ENCODE assay signal across 9 mouse cellular contexts in genomic region chr11:99307579-99307978, GRCm38 (mm10). TPM values are rescaled to one million over a fixed set of nuclear protein-coding genes. Genes with fewer than 3 reads are reported as not detected.
A peak's percentile ranks its signal among the peaks of the same experiment; 100 is the strongest.
DNase-seq lines count a peak whose midpoint lies in the region; ATAC-seq lines count a peak whose summit lies in the region.
"Had no signal": no experiment of that assay in that cellular context is flagged by ENCODE, and none has a peak within 500 bp of the region (broad histone marks: within the 10 kb centered on the region; RNA-seq: fewer than 3 reads in every experiment).

No protein-coding gene starts in this region.

- WGBS in midbrain, embryonic 11.5 days: 28% methylated on average over 2 of the region's 2 CpGs
- 38% methylated on average over 2 of the region's 2 CpGs for WGBS in midbrain, embryonic 13.5 days

- intact Hi-C loops in left cerebral cortex, postnatal 10 days (cut with DNase I): no loop called here

- H3K9ac ChIP-seq in midbrain, embryonic 11.5 days (ENCODE audit: low read length): no peak overlapping the region
- H3K9ac ChIP-seq in midbrain, embryonic 13.5 days (replicated peaks): no peak overlapping the region

- no peaks in the 10 kb centered on the region for H3K36me3 ChIP-seq in midbrain, embryonic 11.5 days (ENCODE audit: control insufficient read depth, insufficient read depth, low read length)
- H3K36me3 ChIP-seq in midbrain, embryonic 13.5 days: no peaks in the 10 kb centered on the region

- no peak for ATAC-seq in midbrain, embryonic 11.5 days (ENCODE audit: low FRiP score)
- no peak for ATAC-seq in midbrain, embryonic 13.5 days
- peak; percentile 84 for ATAC-seq in common myeloid progenitor, adult 5-6 weeks (replicated peaks; ENCODE audit: low read depth, poor library complexity, severe bottlenecking)
- ATAC-seq in hematopoietic stem cell, adult 5-6 weeks (replicated peaks in 1 of 2; ENCODE audit: insufficient read depth in 1 of 2, low FRiP score in 2 of 2, low TSS enrichment in 1 of 2, low read depth in 1 of 2, poor library complexity in 2 of 2, severe bottlenecking in 2 of 2): peak; percentile 58 to 73; a peak in 3 of 4 replicates

- H3K27me3 ChIP-seq in midbrain, embryonic 11.5 days (ENCODE audit: control insufficient read depth, insufficient read depth, low read length): no peaks in the 10 kb centered on the region
- no peaks in the 10 kb centered on the region for H3K27me3 ChIP-seq in midbrain, embryonic 13.5 days

- peak; percentile 93 for DNase-seq in midbrain, embryonic 11.5 days (ENCODE audit: low spot score, missing footprints)
- DNase-seq in ZHBTc4 (ENCODE audit: low read depth, low spot score): peak; percentile 86
- DNase-seq in left cerebral cortex, postnatal 10 days (ENCODE audit: extremely low spot score in 1 of 2, low spot score in 2 of 2): peak; percentile 42 to 49
- peak; percentile 24 for DNase-seq in ovary, postnatal 14 days (ENCODE audit: low spot score)
- peak; percentile 77 for DNase-seq in thymus, postnatal 4 days

- H3K9me3 ChIP-seq in midbrain, embryonic 11.5 days (ENCODE audit: control insufficient read depth, low read length): no peaks in the 10 kb centered on the region
- no peaks in the 10 kb centered on the region for H3K9me3 ChIP-seq in midbrain, embryonic 13.5 days

- H3K4me1 ChIP-seq in midbrain, embryonic 11.5 days (ENCODE audit: control insufficient read depth, insufficient read depth, low read length): no peaks in the 10 kb centered on the region
- H3K4me1 ChIP-seq in midbrain, embryonic 13.5 days (replicated peaks): no peaks in the 10 kb centered on the region

- H3K4me2 ChIP-seq in midbrain, embryonic 11.5 days: no peak overlapping the region
- H3K4me2 ChIP-seq in midbrain, embryonic 13.5 days (replicated peaks): no peak overlapping the region

- H3K4me3 ChIP-seq in midbrain, embryonic 11.5 days (ENCODE audit: low read depth, low read length): no peak overlapping the region
- no peak overlapping the region for H3K4me3 ChIP-seq in midbrain, embryonic 13.5 days (replicated peaks)

- H3K27ac ChIP-seq in midbrain, embryonic 11.5 days (ENCODE audit: low read depth, low read length): no peak overlapping the region
- H3K27ac ChIP-seq in midbrain, embryonic 13.5 days: no peak overlapping the region

RNA-seq across cellular contexts. Expression of gene Krt25, which starts 15.2 kb away (rescaled TPM):
- not detected in 2 replicates for polyA plus RNA-seq in midbrain, embryonic 11.5 days (2014; fragmentation: Nextera tagmentation; extraction: Ambion mirVana)
- polyA plus RNA-seq in midbrain, embryonic 13.5 days (2015; fragmentation: Nextera tagmentation; extraction: Ambion mirVana): 0.17 TPM in 1 of 2 replicates, not detected in the other
- not detected in 2 replicates for total RNA-seq in common myeloid progenitor, adult 5-6 weeks (2017)
- not detected in 2 replicates for total RNA-seq in hematopoietic stem cell, adult 5-6 weeks (2017)
- total RNA-seq in left cerebral cortex, postnatal 10 days (2021): not detected
- polyA plus RNA-seq: gonadal fat pad, adult 2 months had no signal

RNA-seq across cellular contexts. Expression of gene Krt24, which starts 22.5 kb away (rescaled TPM):
- polyA plus RNA-seq in midbrain, embryonic 11.5 days (2014; fragmentation: Nextera tagmentation; extraction: Ambion mirVana): not detected in 2 replicates
- not detected in 2 replicates for polyA plus RNA-seq in midbrain, embryonic 13.5 days (2015; fragmentation: Nextera tagmentation; extraction: Ambion mirVana)
- not detected in 2 replicates for total RNA-seq in common myeloid progenitor, adult 5-6 weeks (2017)
- total RNA-seq in hematopoietic stem cell, adult 5-6 weeks (2017): not detected in 2 replicates
- not detected for total RNA-seq in left cerebral cortex, postnatal 10 days (2021)
- polyA plus RNA-seq: gonadal fat pad, adult 2 months had no signal

RNA-seq across cellular contexts. Expression of gene Krt26, which starts 30.2 kb away (rescaled TPM):
- 0.68 and 0.94 TPM in 2 replicates for polyA plus RNA-seq in midbrain, embryonic 11.5 days (2014; fragmentation: Nextera tagmentation; extraction: Ambion mirVana)
- 0.30 and 0.39 TPM in 2 replicates for polyA plus RNA-seq in midbrain, embryonic 13.5 days (2015; fragmentation: Nextera tagmentation; extraction: Ambion mirVana)
- not detected in 2 replicates for total RNA-seq in common myeloid progenitor, adult 5-6 weeks (2017)
- total RNA-seq in hematopoietic stem cell, adult 5-6 weeks (2017): not detected in 2 replicates
- under 1 TPM; 0.20 to 0.21 TPM for total RNA-seq in left cerebral cortex, postnatal 10 days (2021)
- polyA plus RNA-seq: gonadal fat pad, adult 2 months had no signal

RNA-seq across cellular contexts. Expression of gene Krt27, which starts 43.3 kb away (rescaled TPM):
- polyA plus RNA-seq in midbrain, embryonic 11.5 days (2014; fragmentation: Nextera tagmentation; extraction: Ambion mirVana): not detected in 2 replicates
- not detected in 2 replicates for polyA plus RNA-seq in midbrain, embryonic 13.5 days (2015; fragmentation: Nextera tagmentation; extraction: Ambion mirVana)
- total RNA-seq in common myeloid progenitor, adult 5-6 weeks (2017): not detected in 2 replicates
- total RNA-seq in hematopoietic stem cell, adult 5-6 weeks (2017): not detected in 2 replicates
- total RNA-seq in left cerebral cortex, postnatal 10 days (2021): not detected
- polyA plus RNA-seq: gonadal fat pad, adult 2 months had no signal

Comparison
In these comparisons a context has a peak if more than half of its experiments do, and no peak if none do; other contexts are left out.
1. ATAC-seq: peak in common myeloid progenitor, adult 5-6 weeks (single experiment) and hematopoietic stem cell, adult 5-6 weeks (2 of 2); none in midbrain, embryonic 11.5 days (single experiment) and midbrain, embryonic 13.5 days (single experiment).
2. DNase-seq: peak in every context shown above with its lines; median percentile 93 in midbrain, embryonic 11.5 days; 86 in ZHBTc4; 77 in thymus, postnatal 4 days; 46 in left cerebral cortex, postnatal 10 days; 24 in ovary, postnatal 14 days.